8 mouse cellular contexts compared by ENCODE assay signal in genomic region chr11:103271979-103272378, GRCm38 (mm10). TPM values are rescaled to one million over a fixed set of nuclear protein-coding genes. Genes with fewer than 3 reads are reported as not detected.
A peak's percentile ranks its signal among the peaks of the same experiment; 100 is the strongest.
DNase-seq lines count a peak whose midpoint lies in the region; ATAC-seq and TF ChIP-seq lines count a peak whose summit lies in the region.

No protein-coding gene starts in this region.

- no peaks in the 10 kb centered on the region for H3K9me3 ChIP-seq in E14TG2a.4 (ENCODE audit: low read length)
- H3K9me3 ChIP-seq in embryonic facial prominence, embryonic 11.5 days (replicated peaks; ENCODE audit: control insufficient read depth, low read length), result no peaks in the 10 kb centered on the region

- peaks cover 19% of the 10 kb centered on the region for H3K4me1 ChIP-seq in E14TG2a.4 (replicated peaks; ENCODE audit: low read depth, low read length)
- H3K4me1 ChIP-seq in embryonic facial prominence, embryonic 11.5 days (ENCODE audit: control insufficient read depth, insufficient read depth, low read length), result no peaks in the 10 kb centered on the region

- H3K27me3 ChIP-seq in E14TG2a.4 (ENCODE audit: insufficient read depth, low read length), result peaks cover 11% of the 10 kb centered on the region
- no peaks in the 10 kb centered on the region for H3K27me3 ChIP-seq in embryonic facial prominence, embryonic 11.5 days (ENCODE audit: control insufficient read depth, insufficient read depth, low read length)

- peak overlapping the region; percentile 13; the same call in 1 of the 2 replicates for H3K9ac ChIP-seq in embryonic facial prominence, embryonic 11.5 days (replicated peaks; ENCODE audit: low read length)

- peak; percentile 39 for TF ChIP-seq CTCF in E14TG2a.4 (conservative IDR thresholded peaks at IDR 0.05; ENCODE audit: low read length)

- H3K36me3 ChIP-seq in E14TG2a.4 (ENCODE audit: insufficient read depth, low read length), result no peaks in the 10 kb centered on the region
- no peaks in the 10 kb centered on the region for H3K36me3 ChIP-seq in embryonic facial prominence, embryonic 11.5 days (replicated peaks; ENCODE audit: control insufficient read depth, insufficient read depth, low read depth, low read length)

- DNase-seq in heart, adult 18-20 months, result peak; percentile 60 to 71
- no peak for DNase-seq in heart, adult 8-10 months (ENCODE audit: low spot score)
- DNase-seq in embryonic facial prominence, embryonic 11.5 days (ENCODE audit: low spot score), result peak; percentile 33
- no peak for DNase-seq in right cerebral cortex, postnatal 4 days

- ATAC-seq in embryonic facial prominence, embryonic 11.5 days (replicated peaks; ENCODE audit: insufficient number of reproducible peaks, low FRiP score, low TSS enrichment, low read depth), result no peak
- ATAC-seq in megakaryocyte progenitor cell, adult 5-6 weeks (replicated peaks; ENCODE audit: poor library complexity), result peak; percentile 18; the same call in 1 of the 2 replicates
- no peak for ATAC-seq in granulocyte monocyte progenitor cell, adult 5-6 weeks (replicated peaks; ENCODE audit: poor library complexity, severe bottlenecking)
- no peak for ATAC-seq in erythroid progenitor cell, adult 5-6 weeks (replicated peaks; ENCODE audit: low FRiP score, poor library complexity, severe bottlenecking)

- WGBS in embryonic facial prominence, embryonic 11.5 days, result 74% methylated on average over 6 of the region's 6 CpGs

- no peak overlapping the region for H3K4me2 ChIP-seq in embryonic facial prominence, embryonic 11.5 days (ENCODE audit: low read depth, low read length)

- no peak overlapping the region for H3K27ac ChIP-seq in embryonic facial prominence, embryonic 11.5 days (replicated peaks; ENCODE audit: low read depth, low read length)

- H3K4me3 ChIP-seq in E14TG2a.4 (replicated peaks; ENCODE audit: low read length), result no peak overlapping the region
- H3K4me3 ChIP-seq in embryonic facial prominence, embryonic 11.5 days (ENCODE audit: low read depth, low read length), result no peak overlapping the region

RNA-seq across cellular contexts. Expression of gene Map3k14, which starts 4.7 kb away (rescaled TPM):
- 1 to 10 TPM; 2.5 to 3.0 TPM for total RNA-seq in heart, adult 18-20 months (2021)
- 1 to 10 TPM; 2.7 to 3.9 (median 3.6) TPM for total RNA-seq in heart, adult 8-10 months (2022)
- 1.9 and 2.9 TPM in 2 replicates for polyA plus RNA-seq in embryonic facial prominence, embryonic 11.5 days (2014; fragmentation: Nextera tagmentation; extraction: Ambion mirVana)
- 4.5 and 4.8 TPM in 2 replicates for total RNA-seq in megakaryocyte progenitor cell, adult 5-6 weeks (2015)
- total RNA-seq in megakaryocyte progenitor cell, adult 5-6 weeks (2017), result 3.9 and 4.5 TPM in 2 replicates
- 10.9 and 16.7 TPM in 2 replicates for total RNA-seq in granulocyte monocyte progenitor cell, adult 5-6 weeks (2014; fragmentation: Nextera tagmentation)
- 5.2 and 9.6 TPM in 2 replicates for total RNA-seq in granulocyte monocyte progenitor cell, adult 5-6 weeks (2017)
- 2.9 and 3.8 TPM in 2 replicates for total RNA-seq in erythroid progenitor cell, adult 5-6 weeks (2015; ENCODE audit: low replicate concordance)
- total RNA-seq in erythroid progenitor cell, adult 5-6 weeks (2017; ENCODE audit: low replicate concordance), result 0.51 and 3.8 TPM in 2 replicates

RNA-seq across cellular contexts. Expression of gene Spata32, which starts 53.7 kb away (rescaled TPM):
- total RNA-seq in heart, adult 18-20 months (2021), result not detected
- total RNA-seq in heart, adult 8-10 months (2022), result not detected
- not detected in 2 replicates for polyA plus RNA-seq in embryonic facial prominence, embryonic 11.5 days (2014; fragmentation: Nextera tagmentation; extraction: Ambion mirVana)
- not detected in 2 replicates for total RNA-seq in megakaryocyte progenitor cell, adult 5-6 weeks (2015)
- not detected in 2 replicates for total RNA-seq in megakaryocyte progenitor cell, adult 5-6 weeks (2017)
- total RNA-seq in granulocyte monocyte progenitor cell, adult 5-6 weeks (2014; fragmentation: Nextera tagmentation), result 1.4 TPM in 1 of 2 replicates, not detected in the other
- not detected in 2 replicates for total RNA-seq in granulocyte monocyte progenitor cell, adult 5-6 weeks (2017)
- total RNA-seq in erythroid progenitor cell, adult 5-6 weeks (2015; ENCODE audit: low replicate concordance), result not detected in 2 replicates
- total RNA-seq in erythroid progenitor cell, adult 5-6 weeks (2017; ENCODE audit: low replicate concordance), result not detected in 2 replicates

Comparison
In these comparisons a context has a peak if more than half of its experiments do, and no peak if none do; other contexts are left out.
1. DNase-seq: peak in heart, adult 18-20 months (2 of 2) and embryonic facial prominence, embryonic 11.5 days (single experiment); none in heart, adult 8-10 months (single experiment) and right cerebral cortex, postnatal 4 days (single experiment).